Mouse (Mus musculus) mesoderm, embryonic 11.5 days (tissue): ENCODE measurements around the gene Arhgef10l.

ENCODE experiments used
- DNase-seq: peaks from one replicate; pipeline ENCODE4 v3.0.0-alpha.2; 2012; ENCODE audit warnings: low read depth, low spot score

Arhgef10l gene

DNA sequence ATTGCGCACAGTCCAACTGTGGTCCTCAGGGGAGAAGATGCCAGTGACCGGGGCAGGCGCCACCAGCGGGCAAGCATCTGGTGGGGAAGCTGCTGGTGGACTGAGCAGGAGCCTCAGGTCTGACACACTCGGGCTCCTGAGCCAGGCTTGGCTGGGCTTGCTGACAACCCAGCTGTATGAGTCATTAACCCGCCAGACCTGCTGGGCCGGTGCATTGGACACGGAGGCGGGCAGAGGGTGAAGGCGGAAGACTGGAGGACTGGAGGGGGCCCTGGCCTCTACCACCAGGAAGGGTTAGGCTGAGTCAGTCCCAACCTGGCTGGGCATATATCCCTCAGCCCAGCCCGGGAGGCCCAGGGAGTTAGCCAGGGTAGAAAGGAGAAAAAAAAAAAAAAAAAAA lies at the start of gene Arhgef10l:
TSS of gene Arhgef10l (minus strand) at position 253 of the 400 bp plus-strand sequence.
- DNase-seq: peak; percentile 23

DNA sequence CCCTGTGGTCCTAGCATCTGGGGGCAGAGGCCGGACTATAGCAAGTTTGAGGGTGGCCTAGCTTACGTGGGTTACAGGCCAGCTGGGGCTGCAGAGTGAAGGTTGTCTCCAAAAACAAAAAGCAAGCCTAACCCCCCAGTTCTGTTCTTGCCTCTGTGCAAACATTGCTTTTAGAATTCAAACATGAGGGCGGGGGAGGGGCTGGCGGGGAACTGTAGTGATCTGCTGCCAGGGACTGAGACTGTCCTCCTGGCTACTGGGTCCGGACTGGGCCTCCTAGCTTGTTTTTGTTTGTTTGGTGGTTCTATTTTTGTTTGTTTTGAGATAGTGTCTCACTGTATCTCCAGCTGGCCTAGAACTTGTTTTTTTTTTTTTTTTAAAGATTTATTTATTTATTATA lies 48.8 kb upstream of the Arhgef10l start:
- DNase-seq: no peak

DNA sequence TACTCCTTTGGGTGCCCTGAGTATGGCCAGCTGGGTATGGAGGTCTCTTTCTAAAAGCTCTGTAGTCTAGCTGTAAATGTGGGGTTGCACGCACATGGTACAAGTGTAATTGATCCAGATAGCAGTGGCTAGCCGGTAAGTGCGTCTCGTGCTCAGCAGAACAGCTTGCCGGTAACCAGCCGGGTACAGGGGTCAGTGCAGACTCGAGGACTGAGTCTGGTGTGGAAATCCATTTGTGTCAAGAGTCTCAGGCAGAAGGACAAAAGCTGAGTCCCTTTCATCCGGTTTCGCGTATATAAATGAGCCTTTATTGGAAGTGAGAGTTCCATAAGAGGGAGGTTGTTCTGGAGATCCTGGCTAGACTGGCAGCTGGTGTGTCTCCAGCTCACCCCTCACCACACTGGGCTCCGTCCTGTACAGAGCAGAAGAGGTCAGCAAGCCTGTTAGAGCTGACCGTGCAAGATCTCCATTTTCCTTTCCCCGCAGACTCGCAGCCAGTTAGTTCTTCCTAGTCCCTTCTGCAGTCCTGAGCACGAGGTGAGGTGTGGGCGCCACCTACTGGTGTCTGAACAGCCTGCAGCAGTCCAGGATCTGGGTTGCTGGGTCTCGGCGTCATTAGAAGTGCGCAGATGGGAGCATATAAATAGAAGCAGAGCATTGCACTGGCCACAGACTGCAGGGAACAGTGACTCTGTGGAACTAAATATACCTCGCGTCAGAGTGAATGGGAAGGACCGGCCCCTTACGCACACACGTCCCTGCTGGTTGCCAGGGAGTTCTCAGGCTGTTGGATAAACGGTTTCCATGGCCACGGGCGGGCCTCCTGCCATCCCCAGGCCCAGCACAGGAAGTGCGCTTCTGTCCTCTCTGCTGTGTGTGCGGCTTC lies 47.9 kb upstream of the Arhgef10l start:
- peak; percentile 90 for DNase-seq

DNA sequence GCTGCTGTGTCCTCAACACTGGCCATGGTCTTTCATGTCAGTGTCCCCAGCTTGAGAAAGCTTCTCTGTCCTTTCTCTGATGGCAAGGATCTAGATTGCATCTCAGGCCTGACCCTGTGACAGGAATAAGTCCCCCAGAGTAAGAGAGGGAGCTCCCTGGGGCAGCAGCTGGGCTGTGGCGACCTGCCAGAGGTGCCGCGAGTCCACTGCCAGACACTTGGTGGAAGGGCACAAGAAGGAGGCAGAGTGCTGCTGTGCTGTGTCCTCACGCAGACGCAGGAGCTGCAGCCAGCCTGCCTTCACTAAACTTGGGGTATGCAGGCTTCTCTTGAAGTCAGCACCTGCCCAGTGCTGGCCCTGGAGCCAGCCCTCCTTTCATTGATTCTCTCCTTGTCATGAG lies 45.5 kb upstream of the Arhgef10l start:
- no peak for DNase-seq

DNA sequence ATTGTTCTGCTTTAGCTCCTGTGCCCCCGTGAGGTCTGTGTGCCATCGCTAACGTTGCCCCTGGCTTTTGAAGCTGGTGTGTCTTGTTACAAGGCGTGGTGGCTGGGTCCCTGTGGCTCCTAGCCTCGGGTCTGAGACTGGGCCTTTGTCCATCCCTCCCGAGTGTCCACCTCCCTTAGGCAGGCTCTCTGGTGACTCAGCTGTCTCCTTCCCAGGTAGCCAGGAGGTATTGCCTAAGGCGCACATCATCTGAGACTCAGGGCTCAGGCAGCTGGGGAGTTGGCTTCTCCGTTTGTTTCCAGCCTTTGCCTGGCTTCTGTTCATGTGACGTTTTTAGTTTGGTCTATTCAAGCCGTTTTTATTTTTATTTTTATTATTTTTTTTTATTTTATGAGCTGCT lies 45.0 kb upstream of the Arhgef10l start:
- no peak for DNase-seq

DNA sequence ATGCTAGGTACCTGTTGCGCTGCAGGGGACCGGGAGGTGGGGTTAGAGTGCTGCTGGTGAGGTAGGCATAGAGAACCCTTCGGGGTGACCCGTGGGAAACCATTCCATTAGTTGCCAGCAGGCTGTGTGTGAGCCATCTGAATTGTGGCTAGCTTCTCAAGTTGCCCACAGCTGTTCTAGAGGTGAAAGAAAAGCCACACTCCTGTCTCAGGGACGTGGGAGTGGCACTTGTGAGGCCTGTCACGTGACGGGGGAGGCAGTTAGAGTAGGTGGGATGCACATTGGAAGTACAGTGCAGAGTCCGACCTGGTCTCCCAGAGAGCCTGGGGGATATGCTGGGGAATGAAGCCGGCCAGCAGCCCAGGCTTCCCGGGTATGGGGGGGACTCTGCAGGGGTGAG lies 43.8 kb upstream of the Arhgef10l start:
- DNase-seq: no peak

DNA sequence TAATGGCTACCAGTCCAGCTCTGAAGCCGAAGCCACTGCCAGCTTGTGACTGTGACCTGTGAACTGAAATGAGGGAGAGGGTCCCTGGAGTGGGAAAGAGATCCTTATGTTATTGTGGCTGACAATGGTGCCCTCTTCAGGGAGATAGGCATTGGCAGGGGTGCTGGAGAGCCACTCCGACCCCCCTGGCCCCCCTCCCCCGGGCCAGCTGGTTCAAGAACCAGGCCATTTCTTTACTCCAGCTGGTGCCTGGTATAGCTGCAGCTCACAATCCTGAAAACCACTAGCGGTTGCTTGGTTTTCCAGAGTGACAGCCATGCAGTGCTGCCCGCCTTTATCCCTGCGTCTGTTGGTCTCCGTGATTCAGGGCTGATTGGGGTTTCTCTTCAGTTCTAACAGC lies 43.3 kb upstream of the Arhgef10l start:
- no peak for DNase-seq

DNA sequence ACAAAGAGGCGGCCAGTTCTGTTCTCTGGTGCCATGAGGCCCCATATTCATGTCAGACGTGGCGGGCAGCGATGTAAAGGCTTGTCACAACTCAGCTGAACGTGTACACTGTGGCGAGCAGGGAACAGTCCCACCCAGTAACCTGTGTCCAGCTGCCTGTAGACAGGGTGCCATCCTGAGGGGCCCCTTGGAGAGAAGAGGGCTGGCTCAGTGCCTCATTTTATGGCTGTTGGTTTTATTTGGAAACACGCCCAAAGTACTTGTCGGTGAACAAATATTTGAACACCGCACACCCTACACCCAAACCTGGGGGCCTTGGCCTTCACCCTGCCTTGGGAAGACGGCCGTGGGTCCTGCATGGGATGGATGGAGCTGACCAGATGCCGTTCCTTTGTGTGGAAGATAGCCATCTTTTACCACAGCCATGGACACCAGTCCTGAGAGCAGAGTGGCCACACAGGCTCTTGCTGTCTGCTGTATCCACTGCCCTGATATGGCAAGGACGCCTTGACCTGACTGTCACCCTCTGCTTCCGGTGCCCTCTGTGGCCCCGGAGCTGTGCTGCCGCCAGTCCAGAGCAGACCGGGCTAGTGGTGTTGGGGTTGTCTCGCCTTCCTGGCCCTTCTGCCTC lies 42.6 kb upstream of the Arhgef10l start:
- no peak for DNase-seq

DNA sequence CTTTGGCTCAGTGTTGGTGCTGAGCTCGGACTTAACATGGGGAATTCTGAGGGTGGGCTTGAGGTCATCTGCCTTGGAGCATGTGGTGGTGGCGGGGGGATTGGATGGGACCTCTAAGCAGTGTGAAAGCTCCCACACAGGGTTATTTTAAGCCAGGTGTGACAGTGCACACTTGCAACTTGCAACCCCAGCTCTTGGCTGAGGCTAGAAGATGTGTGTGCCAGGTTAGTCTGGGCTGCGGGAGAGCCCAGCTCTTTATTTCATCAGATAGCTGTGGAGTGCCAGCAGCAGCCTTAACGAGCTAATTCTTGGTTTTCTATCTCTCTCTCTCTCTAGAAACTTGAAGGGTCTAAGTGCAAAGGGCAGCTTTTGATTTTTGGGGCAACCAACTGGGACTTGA lies 41.8 kb upstream of the Arhgef10l start:
- no peak for DNase-seq

DNA sequence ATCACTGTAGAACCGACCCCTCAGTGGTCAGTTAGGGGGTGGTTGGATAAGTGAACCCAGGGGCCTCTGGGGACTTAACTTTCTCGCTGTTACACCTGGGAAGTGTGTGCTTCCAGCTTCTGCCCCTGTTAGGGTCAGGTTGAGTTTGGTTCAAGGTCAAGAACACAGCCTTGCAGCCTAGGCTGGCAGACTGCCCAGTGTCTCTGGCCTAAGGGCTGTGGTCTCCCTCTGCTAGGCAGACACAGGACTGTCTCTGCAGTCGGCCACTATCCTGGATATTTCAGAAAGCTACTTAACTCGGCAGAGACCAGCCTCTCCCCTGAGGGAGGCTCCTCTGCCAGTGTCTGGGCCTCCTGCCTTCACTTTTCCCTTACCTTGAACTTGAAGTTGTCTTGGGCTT lies 38.4 kb upstream of the Arhgef10l start:
- DNase-seq: no peak

DNA sequence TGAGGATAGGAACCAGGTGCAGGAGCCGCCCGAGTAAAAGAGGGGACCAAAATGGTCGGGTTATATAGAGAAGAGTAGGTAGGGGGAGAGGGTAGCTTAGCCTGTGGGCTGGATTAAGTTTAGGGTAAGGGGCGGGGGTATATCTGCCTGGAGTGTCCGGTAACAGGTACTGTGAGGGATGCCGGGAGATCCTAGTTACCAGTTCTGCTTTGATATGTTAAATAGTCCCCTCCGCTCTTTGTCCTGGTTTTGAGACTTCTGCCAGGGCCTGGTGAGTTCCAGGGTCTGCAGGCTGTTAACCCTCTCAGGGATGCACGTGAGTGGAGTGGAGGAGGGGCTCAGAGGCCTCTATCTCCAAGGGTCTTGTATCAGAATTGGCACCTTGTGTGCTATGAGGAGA lies 37.8 kb upstream of the Arhgef10l start:
- DNase-seq: no peak

DNA sequence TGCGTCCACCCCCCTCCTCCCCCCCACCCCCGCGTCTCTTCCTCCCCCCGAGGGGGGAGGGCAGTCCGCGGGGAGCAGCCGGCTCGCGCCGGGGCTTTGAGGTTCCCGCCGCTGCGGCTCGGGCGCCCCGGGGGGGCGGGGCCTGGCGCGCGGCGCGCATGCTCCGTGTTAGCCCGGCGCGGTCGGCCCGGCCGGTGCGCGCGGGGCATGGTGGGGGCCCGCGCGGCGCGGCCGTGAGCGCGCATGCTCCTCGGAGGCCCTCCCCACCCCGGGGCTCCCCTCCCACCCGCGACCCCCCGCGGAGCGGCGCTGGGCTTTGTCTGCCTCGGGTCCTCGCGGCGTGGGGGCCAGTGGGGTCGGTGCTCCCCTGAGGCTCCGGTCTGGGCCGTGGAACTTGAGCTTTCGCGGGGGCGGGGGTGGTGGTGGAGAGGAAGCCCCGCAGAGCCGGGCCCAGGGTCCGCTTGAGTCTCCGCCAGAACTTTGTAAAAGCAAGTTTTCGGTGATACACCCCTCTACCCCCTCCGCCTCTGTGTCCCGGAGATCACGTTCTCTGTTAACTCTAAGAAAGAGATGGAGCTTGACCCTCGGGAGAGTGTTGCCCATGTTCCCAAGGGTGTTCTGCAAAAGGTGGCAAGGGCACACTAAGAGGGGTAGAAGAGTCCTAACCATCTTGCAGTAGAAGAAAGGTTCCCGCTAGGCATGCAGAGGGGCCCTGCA lies 37.0 kb upstream of the Arhgef10l start:
- peak; percentile 89 for DNase-seq

DNA sequence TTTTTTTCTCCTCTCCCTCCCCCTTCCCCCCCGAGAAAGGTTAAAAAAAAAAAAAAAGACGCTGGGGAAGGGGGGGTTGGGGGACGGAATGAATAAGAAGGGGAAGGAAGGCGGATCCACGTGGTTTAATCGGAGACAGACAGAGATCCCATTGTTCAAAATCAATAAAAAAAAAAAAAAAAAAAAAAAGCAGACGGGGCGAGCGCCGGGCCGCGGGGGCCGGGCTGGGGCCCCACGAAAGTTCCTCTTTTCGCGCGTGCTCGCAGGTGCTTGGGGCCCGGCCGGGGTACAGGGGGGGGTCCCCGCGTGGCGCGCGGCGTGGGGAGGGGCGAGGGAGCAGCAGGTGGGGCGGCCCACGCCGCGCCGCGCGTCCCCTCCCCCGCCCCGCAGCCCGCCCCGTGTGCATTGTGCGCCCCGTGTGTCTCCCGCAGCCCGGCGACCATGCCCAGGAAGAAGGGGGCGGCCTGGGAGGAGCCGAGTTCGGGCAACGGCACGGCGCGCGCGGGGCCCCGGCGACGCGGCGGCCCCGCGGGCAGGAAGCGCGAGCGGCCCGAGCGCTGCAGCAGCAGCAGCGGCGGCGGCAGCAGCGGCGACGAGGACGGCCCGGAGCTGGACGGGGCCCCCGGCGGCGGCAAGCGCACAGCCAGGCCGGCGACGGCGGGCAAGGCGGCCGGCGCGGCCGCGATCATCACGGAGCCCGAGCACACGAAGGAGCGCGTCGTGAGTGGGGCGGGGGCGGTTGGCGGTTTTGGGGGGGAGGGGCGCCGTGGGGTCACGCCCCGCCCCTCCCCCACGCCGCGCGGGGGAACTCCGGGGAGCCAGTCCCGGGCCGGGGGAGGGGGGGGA lies 36.1 kb upstream of the Arhgef10l start:
- DNase-seq: peak; percentile 80

DNA sequence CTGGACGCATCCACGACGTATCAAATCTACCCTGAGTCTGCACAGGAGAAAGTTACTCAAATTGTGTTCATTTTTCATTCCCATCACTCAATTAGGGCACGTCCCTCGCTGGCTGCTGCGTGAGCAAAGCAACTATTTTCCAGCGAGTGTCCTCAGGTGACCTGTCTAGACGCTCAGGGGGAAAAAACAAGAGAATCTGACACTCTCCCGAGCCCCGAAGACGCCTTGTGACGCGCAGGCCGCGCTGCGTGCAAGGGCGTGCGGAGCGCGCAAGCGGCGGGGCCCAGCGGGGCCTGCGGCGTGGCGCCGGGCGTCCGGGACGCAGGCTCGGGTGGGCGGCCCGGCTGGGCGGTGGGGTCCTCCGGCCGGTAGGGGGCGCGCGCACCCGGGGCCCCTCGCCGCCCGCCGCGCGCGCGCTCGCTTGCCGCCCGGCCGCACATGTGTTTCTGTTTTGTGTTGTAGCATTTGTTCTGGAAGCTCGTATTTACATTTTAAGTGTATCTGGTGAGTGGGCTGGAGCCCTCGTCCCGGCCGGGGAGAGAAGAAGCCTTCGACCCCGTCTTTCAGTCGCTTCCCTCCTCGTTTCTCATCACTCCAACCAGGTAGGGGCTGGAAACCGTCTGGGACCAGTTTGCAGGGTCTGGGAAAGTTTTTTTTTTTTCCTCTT lies 35.4 kb upstream of the Arhgef10l start:
- DNase-seq: peak; percentile 84

DNA sequence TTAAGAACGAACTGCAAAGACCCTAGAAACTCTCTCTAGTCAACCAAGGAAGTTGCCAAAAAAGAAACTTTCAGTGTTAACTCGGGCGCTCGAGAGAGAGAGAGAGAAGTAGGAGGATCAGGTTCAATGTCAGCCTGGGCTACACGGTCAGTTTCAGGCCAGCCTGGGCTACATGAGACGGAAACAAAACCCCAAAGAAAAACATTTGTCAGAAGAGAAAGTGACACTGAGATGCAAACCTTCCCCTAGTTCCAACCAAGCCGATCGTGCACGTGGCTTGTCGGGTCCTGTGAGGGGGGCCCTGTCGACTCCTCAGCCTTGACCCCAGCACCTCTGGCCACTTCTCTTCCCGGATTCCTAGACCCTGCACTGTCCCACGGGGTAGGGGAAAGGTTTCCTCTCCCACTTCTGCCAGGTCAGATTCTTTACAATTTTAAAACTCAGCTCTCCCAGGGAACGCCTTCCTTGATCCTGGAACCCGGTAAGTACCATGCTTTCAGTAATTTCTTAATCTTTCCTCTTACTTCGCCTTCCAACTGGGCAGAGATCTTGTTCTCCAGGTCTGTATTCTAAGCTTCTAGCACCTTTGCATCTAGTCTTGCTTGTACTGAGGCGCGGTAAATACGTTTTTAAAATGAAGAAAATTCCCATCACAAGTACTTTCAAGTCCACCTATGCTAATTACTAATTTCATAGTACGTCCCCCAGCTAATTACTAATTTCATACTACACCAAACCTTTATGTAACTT lies 34.6 kb upstream of the Arhgef10l start, which contains the start of gene Rcc2:
TSS of gene Rcc2 (plus strand) at position 273 of the 750 bp plus-strand sequence.
- DNase-seq: no peak

DNA sequence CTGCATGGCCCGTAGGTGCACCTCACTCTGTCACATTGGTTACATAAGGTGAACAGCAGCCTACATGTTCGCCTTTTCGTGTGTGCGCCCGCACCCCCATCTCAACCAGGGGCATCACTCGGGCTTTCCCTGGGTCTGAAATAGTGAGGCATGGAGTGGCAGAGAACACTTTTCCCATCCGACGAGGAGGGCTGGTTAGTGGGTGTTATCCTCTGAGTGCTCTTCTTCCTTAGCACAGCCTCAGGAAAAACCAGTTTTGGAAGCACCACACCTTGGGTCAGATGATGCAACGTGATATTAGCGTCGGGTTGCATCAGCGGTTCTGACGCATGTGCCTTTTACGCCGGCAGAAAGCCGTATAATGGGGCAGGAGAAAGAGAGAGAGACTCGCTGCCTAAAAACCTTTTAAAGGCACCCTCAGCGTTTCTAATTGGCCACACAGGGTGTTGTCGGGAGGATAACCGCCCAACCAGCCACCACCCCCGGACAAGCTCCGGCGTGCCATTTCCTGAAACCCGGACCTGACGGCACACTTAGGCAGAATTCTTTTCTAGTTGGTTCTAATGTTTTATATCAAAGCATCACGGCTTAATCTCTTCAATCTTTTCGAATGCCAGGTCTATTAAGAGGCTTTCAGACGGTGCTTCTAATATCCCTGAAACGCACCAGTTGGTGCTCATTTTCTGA lies 33.8 kb upstream of the Arhgef10l start:
- peak; percentile 62 for DNase-seq

DNA sequence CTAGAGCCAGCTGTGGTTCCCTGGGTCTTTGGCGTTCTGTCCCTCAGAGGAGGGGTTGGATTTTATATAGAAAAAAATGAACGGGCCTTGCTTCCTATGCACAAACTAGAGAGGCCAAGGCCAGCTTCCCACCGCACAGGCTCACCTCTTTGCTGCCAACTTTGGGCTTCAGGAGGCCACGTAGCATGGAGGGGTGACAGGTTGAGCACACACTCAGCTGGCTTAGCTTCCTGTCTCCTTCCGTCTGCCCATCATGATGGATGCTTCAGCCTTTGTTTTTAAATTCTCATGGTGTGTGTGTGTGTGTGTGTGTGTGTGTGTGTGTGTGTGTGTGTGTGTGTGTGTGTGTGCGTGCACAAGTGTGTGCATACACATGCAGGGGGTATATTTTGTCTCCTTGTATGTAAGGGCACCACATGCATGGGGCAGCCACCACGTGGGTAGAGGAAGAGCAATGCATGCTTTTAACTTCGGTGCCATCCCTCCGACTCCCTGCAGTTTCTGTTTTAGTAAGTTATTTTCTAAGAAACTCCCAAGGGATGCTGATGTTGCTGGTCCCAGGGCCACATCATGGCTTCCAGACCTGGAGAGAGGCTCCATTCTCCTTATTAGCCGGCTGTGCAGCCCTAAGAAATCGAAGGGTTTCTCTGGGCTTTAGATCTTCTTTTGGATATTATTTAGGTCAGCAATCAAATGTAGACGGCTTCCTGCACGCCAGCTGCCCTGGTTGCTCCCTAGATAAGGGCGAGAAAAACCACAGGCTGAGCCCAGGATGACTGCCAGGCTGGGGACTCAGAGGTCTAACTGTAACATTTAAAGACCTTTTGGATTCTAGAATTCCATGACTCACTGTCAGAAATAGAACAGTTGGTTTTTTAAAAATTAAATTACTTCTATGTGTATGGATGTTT lies 30.1 kb upstream of the Arhgef10l start:
- DNase-seq: no peak

DNA sequence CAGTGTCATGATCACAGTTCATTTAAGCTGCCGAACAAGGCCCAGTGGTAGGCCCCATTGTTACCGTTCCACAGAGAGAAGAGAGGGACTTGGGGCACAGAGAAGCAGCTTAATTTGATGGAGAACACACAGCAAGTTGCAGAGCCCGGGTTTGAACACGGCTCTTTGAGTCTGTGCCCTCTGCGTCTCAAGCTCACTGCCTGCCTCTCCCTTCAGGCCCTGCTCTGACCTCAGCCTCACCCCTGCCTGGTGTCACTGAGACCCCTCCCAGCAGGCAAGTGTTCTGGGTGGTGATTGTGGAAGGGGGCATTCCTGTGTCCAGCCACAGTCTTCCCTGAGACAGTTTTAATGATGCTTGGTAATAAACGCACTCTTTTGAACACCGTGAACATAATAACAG lies 29.3 kb upstream of the Arhgef10l start:
- DNase-seq: no peak
